Mouse (Mus musculus): Measurements from ENCODE around the gene Trip13.

Trip13 gene

GRCm38 (mm10) chr13:73937321-73938176 lies at the start of gene Trip13, which contains the start of gene Brd9:
Gene Trip13, minus strand, starts transcription at chr13:73937784.
Gene Brd9, plus strand, starts transcription at chr13:73937811.
- in situ Hi-C loops (cut with MboI) = no loop called here

- in situ Hi-C loops (cut with MboI) = no loop called here
These were observed 39.4 kb upstream of the Trip13 start for GRCm38 (mm10) chr13:73976935-73977334.

GRCm38 (mm10) chr13:73974523-73974922 lies 36.9 kb upstream of the Trip13 start:
- in situ Hi-C loops (cut with MboI) = no loop called here

GRCm38 (mm10) chr13:73970545-73971448 lies 33.2 kb upstream of the Trip13 start:
- in situ Hi-C loops (cut with MboI) = no loop called here

GRCm38 (mm10) chr13:73963551-73963950 lies 26.0 kb upstream of the Trip13 start, which contains the start of gene Zdhhc11:
Gene Zdhhc11, plus strand, starts transcription at chr13:73963851.
- in situ Hi-C loops (cut with MboI) = no loop called here

GRCm38 (mm10) chr13:73961177-73961576 lies 23.6 kb upstream of the Trip13 start:
- in situ Hi-C loops (cut with MboI) = no loop called here

- in situ Hi-C loops (cut with MboI) = no loop called here
These were observed 22.6 kb upstream of the Trip13 start for GRCm38 (mm10) chr13:73960117-73960652.

- in situ Hi-C loops (cut with MboI) = no loop called here
These were observed 17.9 kb upstream of the Trip13 start for GRCm38 (mm10) chr13:73955531-73955930.

GRCm38 (mm10) chr13:73954666-73955065 lies 17.1 kb upstream of the Trip13 start:
- in situ Hi-C loops (cut with MboI) = no loop called here

- in situ Hi-C loops (cut with MboI) = no loop called here
These were observed 16.1 kb upstream of the Trip13 start for GRCm38 (mm10) chr13:73953551-73954130.

GRCm38 (mm10) chr13:73944606-73945005 lies 7.0 kb upstream of the Trip13 start:
- in situ Hi-C loops (cut with MboI) = no loop called here

- in situ Hi-C loops (cut with MboI) = no loop called here
These were observed 1.5 kb upstream of the Trip13 start for GRCm38 (mm10) chr13:73939101-73939500.

GRCm38 (mm10) chr13:73938177-73938560 lies 585 bp upstream of the Trip13 start:
- in situ Hi-C loops (cut with MboI) = no loop called here

GRCm38 (mm10) chr13:73936938-73937320 lies 655 bp downstream of the Trip13 start:
- in situ Hi-C loops (cut with MboI) = no loop called here

- in situ Hi-C loops (cut with MboI) = no loop called here
These were observed 5.4 kb downstream of the Trip13 start for GRCm38 (mm10) chr13:73932201-73932600.

GRCm38 (mm10) chr13:73913066-73913465 lies 24.5 kb downstream of the Trip13 start:
- in situ Hi-C loops (cut with MboI) = loop anchor here (10.0 kb wide), 1 partner anchor 188 kb away; no protein-coding TSS in a partner anchor

GRCm38 (mm10) chr13:73907683-73908412 lies 29.7 kb downstream of the Trip13 start:
- in situ Hi-C loops (cut with MboI) = no loop called here

GRCm38 (mm10) chr13:73907136-73907535 lies 30.4 kb downstream of the Trip13 start:
- in situ Hi-C loops (cut with MboI) = no loop called here

- in situ Hi-C loops (cut with MboI) = no loop called here
These were observed 40.0 kb downstream of the Trip13 start for GRCm38 (mm10) chr13:73897561-73897960.

GRCm38 (mm10) chr13:73892493-73893178 lies 44.9 kb downstream of the Trip13 start:
- in situ Hi-C loops (cut with MboI) = no loop called here

Measured in mature B cell (primary cell).